Mouse (Mus musculus) embryonic facial prominence, embryonic 11.5 days (tissue): ENCODE data around the gene Otulin. TPM values are rescaled to one million over a fixed set of nuclear protein-coding genes. Genes with fewer than 3 reads are reported as not detected.

Experiments
- microRNA-seq: library from miRNA; unstranded; fragments of <30 nt; microRNA quantifications from one replicate; pipeline ENCODE4, GENCODE M21; 2016; ENCODE audit warnings: borderline number of aligned reads
- polyA plus RNA-seq: library from polyadenylated mRNA; unstranded; fragments of >200 nt; fragmentation: Nextera tagmentation; extraction: Ambion mirVana; gene quantifications from 2 replicates; pipeline ENCODE4 v1.2.1, GENCODE M21; 2014

Otulin gene
- polyA plus RNA-seq, 1 experiment from 2014 or later, result 38.0 TPM

Small RNA genes within 50 kb of the gene (microRNA-seq; reads per million reads assigned to microRNA genes)
- not detected for gene Mir7117

Other genes starting within 250 kb of the Otulin start
- gene Ank, start 164.0 kb downstream of the Otulin start, polyA plus RNA-seq, result 8.1 and 8.5 TPM in 2 replicates
- 14.9 and 15.5 TPM in 2 replicates for gene Otulinl, start 50.9 kb upstream of the Otulin start, polyA plus RNA-seq